Mouse (Mus musculus): ENCODE results near the gene Nob1.

Gene Nob1

DNA sequence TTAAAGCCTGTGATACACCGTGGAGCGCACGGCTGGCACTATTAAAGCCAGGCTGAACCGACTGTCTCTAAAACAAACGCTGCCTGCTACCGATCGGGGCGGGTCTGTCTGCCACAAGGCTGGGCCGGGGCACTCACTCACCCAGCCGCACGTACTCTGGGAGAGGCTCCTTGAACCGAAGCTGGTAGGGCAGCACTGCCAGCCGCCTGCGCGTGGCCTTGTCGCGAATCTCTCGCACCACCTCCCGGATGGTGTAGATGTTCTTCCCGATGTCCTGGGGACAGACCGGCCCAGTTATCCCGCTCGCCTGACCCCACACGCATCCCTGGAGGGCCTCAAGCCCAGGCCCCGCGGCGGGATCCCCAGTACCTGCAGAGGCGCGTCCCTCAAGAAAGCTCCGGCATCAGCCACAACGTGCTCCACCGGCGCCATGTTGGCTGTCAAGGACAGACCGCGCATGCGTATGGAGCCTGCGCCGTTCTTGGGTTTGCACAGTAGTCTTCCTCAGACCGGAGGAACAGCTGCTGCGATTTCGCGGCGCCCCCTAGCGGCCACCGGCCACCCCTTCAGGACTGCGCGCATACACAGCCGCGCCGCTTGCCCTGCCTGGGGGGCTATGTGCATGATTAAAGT, at the start of gene Nob1:
Gene Nob1, minus strand, starts transcription at position 455 of the 633 bp plus-strand sequence.
- DNase-seq (ENCODE audit: low read depth, low spot score): peak; percentile 97

GRCm38 (mm10) chr8:107473369-107473768, 48.5 kb upstream of the Nob1 start:
- DNase-seq (ENCODE audit: low read depth, low spot score): no peak

DNA sequence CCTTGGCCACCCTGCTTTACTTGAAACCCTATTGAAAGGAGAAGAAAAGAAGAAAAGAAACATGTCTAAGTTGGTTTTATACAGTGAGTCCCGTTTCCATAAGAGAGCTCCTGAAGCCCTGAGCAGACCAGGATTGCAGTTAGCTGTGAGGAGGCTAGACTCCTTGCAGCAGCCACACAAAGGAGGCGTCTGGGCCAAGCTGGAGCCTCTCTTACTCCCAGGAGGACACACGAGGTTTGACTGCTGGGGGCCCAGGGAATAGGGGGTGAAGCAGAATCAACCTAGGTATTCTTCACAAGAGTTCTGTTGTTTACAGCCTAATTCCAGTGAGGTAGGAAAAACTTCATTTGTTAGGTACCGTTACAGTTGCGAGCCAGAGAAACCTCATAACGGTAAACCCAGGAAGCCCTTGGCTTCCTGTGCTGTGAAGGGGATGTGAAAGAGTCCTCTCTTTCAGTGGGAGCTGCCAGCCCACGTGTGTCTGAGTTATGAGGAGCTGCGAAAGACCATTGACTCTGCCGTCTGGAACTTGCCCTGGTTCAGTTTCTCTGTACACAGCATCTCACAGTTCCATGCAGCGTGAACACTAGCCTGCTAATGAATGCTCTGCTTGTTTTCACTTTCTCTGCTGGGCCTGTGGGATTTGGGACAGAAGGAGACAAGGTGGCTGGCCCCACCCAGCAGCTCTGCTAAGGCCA, 47.7 kb upstream of the Nob1 start:
- no peak for DNase-seq (ENCODE audit: low read depth, low spot score)

DNA sequence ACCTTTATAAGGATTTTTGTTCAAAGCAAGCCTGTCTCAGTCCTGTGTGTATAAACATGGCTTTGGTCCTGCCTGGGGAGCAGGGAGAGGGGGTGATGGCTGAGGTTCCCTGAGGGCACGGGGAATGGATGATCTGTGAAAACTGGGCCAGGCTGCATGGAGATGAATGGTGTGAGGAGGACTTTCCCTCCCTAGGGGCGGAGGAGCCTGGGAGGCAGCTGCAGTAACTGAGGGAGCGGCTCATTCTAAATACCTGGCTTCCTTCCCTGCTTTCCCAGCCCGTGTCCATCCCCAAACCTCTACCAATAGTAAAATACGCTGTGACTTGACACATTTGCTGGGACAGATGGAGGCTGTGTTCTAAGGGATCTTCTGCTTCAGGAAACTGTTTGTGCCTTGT, 45.5 kb upstream of the Nob1 start:
- DNase-seq (ENCODE audit: low read depth, low spot score): no peak

GRCm38 (mm10) chr8:107468811-107469302, 44.0 kb upstream of the Nob1 start:
- no peak for DNase-seq (ENCODE audit: low read depth, low spot score)

- no peak for DNase-seq (ENCODE audit: low read depth, low spot score)
Measured at GRCm38 (mm10) chr8:107466642-107467041, 41.8 kb upstream of the Nob1 start.

- no peak for DNase-seq (ENCODE audit: low read depth, low spot score)
Measured at GRCm38 (mm10) chr8:107465332-107465990, 40.6 kb upstream of the Nob1 start.

DNA sequence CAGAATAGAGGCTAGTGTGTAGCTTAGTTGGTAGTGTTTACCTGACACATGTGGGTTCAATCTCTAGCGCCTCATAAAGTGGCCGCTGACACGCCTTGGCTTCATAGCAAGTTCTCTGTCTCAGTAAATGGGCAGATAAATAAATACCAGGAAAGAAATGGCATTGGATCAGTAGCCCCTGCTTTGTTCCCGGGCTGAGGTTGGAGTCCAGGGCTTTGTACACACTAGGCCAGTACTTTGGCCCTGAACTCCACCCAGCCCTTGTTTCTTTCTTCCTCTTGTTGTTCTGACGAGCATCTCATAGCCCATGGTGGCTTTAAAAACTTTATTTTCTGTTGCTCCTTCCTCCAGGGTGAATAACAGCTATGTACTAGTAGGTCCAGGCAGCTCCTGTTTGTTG, 37.6 kb upstream of the Nob1 start:
- DNase-seq (ENCODE audit: low read depth, low spot score): no peak

- no peak for DNase-seq (ENCODE audit: low read depth, low spot score)
Measured at GRCm38 (mm10) chr8:107458281-107458680, 33.4 kb upstream of the Nob1 start.

- DNase-seq (ENCODE audit: low read depth, low spot score): no peak
Measured at GRCm38 (mm10) chr8:107457725-107458124, 32.9 kb upstream of the Nob1 start.

DNA sequence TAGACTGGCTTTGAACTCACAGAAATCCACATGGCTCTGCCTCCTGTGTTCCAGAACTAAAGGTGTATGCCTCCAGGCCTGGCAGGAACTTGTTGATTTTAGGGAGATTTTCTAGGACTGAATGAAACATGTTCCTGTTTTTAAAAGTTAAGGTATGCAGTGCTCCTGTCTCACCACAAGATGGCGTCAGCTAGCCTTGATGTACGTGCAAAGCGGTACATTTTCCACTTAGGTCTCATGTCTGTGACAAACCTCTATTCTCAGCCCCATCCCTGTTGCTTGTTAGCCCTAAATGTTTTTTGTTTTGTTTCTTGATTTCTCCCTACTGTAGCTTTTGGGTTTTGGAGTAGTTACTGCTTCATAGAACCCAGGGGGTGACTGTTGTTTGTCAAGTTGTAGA, 30.4 kb upstream of the Nob1 start:
- no peak for DNase-seq (ENCODE audit: low read depth, low spot score)

GRCm38 (mm10) chr8:107453386-107453785, 28.5 kb upstream of the Nob1 start:
- no peak for DNase-seq (ENCODE audit: low read depth, low spot score)

GRCm38 (mm10) chr8:107451414-107452066, 26.7 kb upstream of the Nob1 start:
- no peak for DNase-seq (ENCODE audit: low read depth, low spot score)

- DNase-seq (ENCODE audit: low read depth, low spot score): no peak
Measured at GRCm38 (mm10) chr8:107449655-107450054, 24.8 kb upstream of the Nob1 start.

DNA sequence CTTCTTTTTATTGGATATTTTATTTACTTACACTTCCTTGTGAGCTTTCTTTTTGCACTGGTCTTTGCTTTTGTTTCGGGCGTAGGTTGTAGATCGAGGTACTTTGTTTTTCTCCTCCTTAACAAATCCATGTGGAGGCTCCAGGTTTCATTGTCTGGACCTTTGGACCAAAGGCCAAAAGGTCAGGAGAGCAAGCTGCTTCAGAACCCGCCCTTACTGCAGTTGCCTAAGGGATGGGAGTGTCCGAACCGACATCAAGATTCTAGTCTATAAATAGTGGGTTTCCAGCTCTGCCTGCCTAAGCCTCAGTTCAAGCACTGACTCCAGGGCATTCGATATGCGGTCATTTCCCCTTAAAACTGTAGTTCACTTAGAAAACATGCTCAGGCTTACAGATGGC, 24.3 kb upstream of the Nob1 start:
- DNase-seq (ENCODE audit: low read depth, low spot score): no peak

- DNase-seq (ENCODE audit: low read depth, low spot score): no peak
Measured at GRCm38 (mm10) chr8:107448382-107448889, 23.6 kb upstream of the Nob1 start.

- no peak for DNase-seq (ENCODE audit: low read depth, low spot score)
Measured at GRCm38 (mm10) chr8:107447713-107448112, 22.9 kb upstream of the Nob1 start.

- DNase-seq (ENCODE audit: low read depth, low spot score): no peak
Measured at GRCm38 (mm10) chr8:107444626-107445025, 19.8 kb upstream of the Nob1 start.

- DNase-seq (ENCODE audit: low read depth, low spot score): no peak
Measured at GRCm38 (mm10) chr8:107439880-107440625, 15.2 kb upstream of the Nob1 start.

DNA sequence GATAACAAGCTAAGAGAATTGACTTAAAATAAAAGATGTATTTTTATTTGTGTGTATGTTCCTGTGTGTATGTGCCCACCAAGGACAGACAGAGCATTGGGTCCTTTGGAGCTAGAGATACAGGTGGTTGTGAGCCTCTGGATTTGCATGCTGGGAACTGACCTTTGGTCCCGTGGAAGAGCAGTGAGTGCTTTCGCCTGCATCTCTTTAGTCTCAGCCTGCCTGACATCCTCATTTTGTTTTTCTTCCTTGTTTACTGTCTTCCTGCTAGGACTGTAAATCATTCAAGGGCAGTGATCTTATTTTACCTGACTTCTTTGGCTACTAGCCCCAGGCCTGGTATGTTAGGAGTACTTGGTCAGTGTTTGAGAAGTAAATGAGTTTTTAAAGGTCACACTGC, 12.9 kb upstream of the Nob1 start:
- DNase-seq (ENCODE audit: low read depth, low spot score): no peak

- DNase-seq (ENCODE audit: low read depth, low spot score): no peak
Measured at GRCm38 (mm10) chr8:107436841-107437421, 12.1 kb upstream of the Nob1 start.

Data from WW6 (cell line).